23 mouse cellular contexts compared by ENCODE assay signal in the genomic region with DNA sequence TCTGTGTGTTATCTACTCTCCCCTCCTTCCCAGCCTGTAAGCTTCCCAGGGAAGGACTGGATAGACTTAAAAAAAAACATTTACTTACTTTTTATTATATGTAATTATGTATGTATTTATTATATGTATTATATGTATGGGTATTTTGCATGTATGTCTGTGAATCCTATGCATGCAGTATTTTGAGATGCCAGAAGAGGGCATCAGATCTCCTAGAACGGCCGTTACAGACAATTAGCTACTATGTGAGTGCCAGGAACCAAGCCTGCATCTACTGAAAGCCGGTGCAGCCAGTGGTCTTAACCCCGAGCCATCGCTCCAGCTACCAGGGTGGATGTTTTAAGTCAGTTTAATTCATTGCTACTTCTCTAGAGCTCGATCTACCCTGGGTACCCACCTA. TPM values are rescaled to one million over a fixed set of nuclear protein-coding genes. Genes with fewer than 3 reads are reported as not detected.
DNase-seq lines count a peak whose midpoint lies in the region; ATAC-seq and TF ChIP-seq lines count a peak whose summit lies in the region.
"Had no signal": no experiment of that assay in that cellular context is flagged by ENCODE, and none has a peak within 500 bp of the region (broad histone marks: within the 10 kb centered on the region; RNA-seq: fewer than 3 reads in every experiment).

No protein-coding gene starts in this region.

- TF ChIP-seq CTCF in forebrain, postnatal 0 days (IDR thresholded peaks at IDR 0.05; ENCODE audit: low read depth) = peak; percentile 23; the same call in 1 of the 2 replicates
- TF ChIP-seq CTCF in left cerebral cortex, adult 2 months (IDR thresholded peaks at IDR 0.05) = peak; percentile 35

- H3K27me3 ChIP-seq in forebrain, postnatal 0 days (ENCODE audit: insufficient read depth, low read length) = no peaks in the 10 kb centered on the region
- H3K27me3 ChIP-seq in forebrain, embryonic 16.5 days (replicated peaks; ENCODE audit: control insufficient read depth, insufficient read depth, low read length) = no peaks in the 10 kb centered on the region
- no peaks in the 10 kb centered on the region for H3K27me3 ChIP-seq in kidney, embryonic 15.5 days
- H3K27me3 ChIP-seq: heart, embryonic 13.5 days; hindbrain, embryonic 15.5 days; lung, embryonic 15.5 days had no signal

- 95% methylated on average over 6 of the region's 6 CpGs for WGBS in forebrain, postnatal 0 days
- 91% methylated on average over 6 of the region's 6 CpGs for WGBS in forebrain, embryonic 16.5 days
- WGBS in kidney, embryonic 15.5 days = 88% methylated on average over 6 of the region's 6 CpGs

- peaks cover 20% of the 10 kb centered on the region for H3K36me3 ChIP-seq in forebrain, postnatal 0 days (ENCODE audit: insufficient read depth)
- H3K36me3 ChIP-seq in forebrain, embryonic 16.5 days (ENCODE audit: control insufficient read depth, insufficient read depth) = peaks cover 14% of the 10 kb centered on the region
- peaks cover 21% of the 10 kb centered on the region for H3K36me3 ChIP-seq in kidney, embryonic 15.5 days

- H3K4me2 ChIP-seq in forebrain, postnatal 0 days (ENCODE audit: low read depth) = no peak overlapping the region
- H3K4me2 ChIP-seq in forebrain, embryonic 16.5 days (ENCODE audit: low read length) = no peak overlapping the region
- no peak overlapping the region for H3K4me2 ChIP-seq in kidney, embryonic 15.5 days
- H3K4me2 ChIP-seq: heart, embryonic 13.5 days; hindbrain, embryonic 15.5 days; lung, embryonic 15.5 days had no signal

- intact Hi-C loops in left cerebral cortex, adult 2 months (cut with DNase I) = no loop called here
- intact Hi-C loops in left cerebral cortex, postnatal 4 days (cut with DNase I) = no loop called here

- ATAC-seq in forebrain, postnatal 0 days = no peak
- no peak for ATAC-seq in forebrain, embryonic 16.5 days
- no peak for ATAC-seq in kidney, embryonic 15.5 days (replicated peaks; ENCODE audit: low FRiP score)

- H3K27ac ChIP-seq in forebrain, postnatal 0 days (ENCODE audit: low read depth, low read length) = no peak overlapping the region
- no peak overlapping the region for H3K27ac ChIP-seq in forebrain, embryonic 16.5 days (ENCODE audit: low read length)
- no peak overlapping the region for H3K27ac ChIP-seq in left cerebral cortex, adult 2 months
- H3K27ac ChIP-seq in kidney, embryonic 15.5 days = no peak overlapping the region
- H3K27ac ChIP-seq: forebrain, embryonic 10.5 days; heart, embryonic 13.5 days; hindbrain, embryonic 15.5 days; lung, embryonic 15.5 days; macrophage; midbrain, embryonic 10.5 days had no signal

- H3K4me1 ChIP-seq in forebrain, postnatal 0 days (ENCODE audit: insufficient read depth) = peaks cover 11% of the 10 kb centered on the region
- H3K4me1 ChIP-seq in forebrain, embryonic 16.5 days (replicated peaks; ENCODE audit: control insufficient read depth, insufficient read depth, low read length) = peaks cover 19% of the 10 kb centered on the region
- peaks cover 18% of the 10 kb centered on the region for H3K4me1 ChIP-seq in kidney, embryonic 15.5 days

- H3K9ac ChIP-seq in forebrain, postnatal 0 days = no peak overlapping the region
- H3K9ac ChIP-seq in forebrain, embryonic 16.5 days (replicated peaks; ENCODE audit: low read depth, low read length) = no peak overlapping the region
- no peak overlapping the region for H3K9ac ChIP-seq in kidney, embryonic 15.5 days
- H3K9ac ChIP-seq: heart, embryonic 13.5 days; hindbrain, embryonic 15.5 days; lung, embryonic 15.5 days had no signal

- no peak for DNase-seq in forebrain, postnatal 0 days
- no peak for DNase-seq in left cerebral cortex, adult 2 months (ENCODE audit: extremely low spot score in 1 of 2, low spot score in 2 of 2)
- no peak for DNase-seq in left cerebral cortex, adult 18-20 months (ENCODE audit: low spot score in 2 of 2)
- DNase-seq in 416B (ENCODE audit: low read depth) (peak; percentile 28), R1 (ENCODE audit: low read depth, low spot score) (peak; percentile 45)
- no peak for DNase-seq in left cerebral cortex, postnatal 4 days
- DNase-seq: adrenal gland, adult 2 months; B cell, adult 2 months; cerebellum, adult 8-10 months; heart, adult 11 months; heart, postnatal 36 days; kidney, adult 11 months; kidney, postnatal 36 days; retina, postnatal 1 day; thymus, postnatal 36 days had no signal

- no peak overlapping the region for H3K4me3 ChIP-seq in forebrain, postnatal 0 days (ENCODE audit: low read depth, low read length)
- H3K4me3 ChIP-seq in forebrain, embryonic 16.5 days (replicated peaks; ENCODE audit: low read length) = no peak overlapping the region
- H3K4me3 ChIP-seq in left cerebral cortex, adult 2 months = no peak overlapping the region
- no peak overlapping the region for H3K4me3 ChIP-seq in kidney, embryonic 15.5 days (replicated peaks)
- H3K4me3 ChIP-seq: forebrain, embryonic 10.5 days; heart, embryonic 13.5 days; hindbrain, embryonic 15.5 days; lung, embryonic 15.5 days; midbrain, embryonic 10.5 days had no signal

- H3K9me3 ChIP-seq in forebrain, postnatal 0 days (ENCODE audit: low read length) = no peaks in the 10 kb centered on the region
- no peaks in the 10 kb centered on the region for H3K9me3 ChIP-seq in forebrain, embryonic 16.5 days (ENCODE audit: control insufficient read depth, low read length)
- H3K9me3 ChIP-seq in kidney, embryonic 15.5 days (replicated peaks) = no peaks in the 10 kb centered on the region
- H3K9me3 ChIP-seq: forebrain, embryonic 10.5 days; hindbrain, embryonic 15.5 days; lung, embryonic 15.5 days; midbrain, embryonic 10.5 days had no signal

RNA-seq across cellular contexts. Expression of gene Atp6v0e, which starts 18.2 kb away (rescaled TPM):
- 60.2 and 71.9 TPM in 2 replicates for total RNA-seq in forebrain, postnatal 0 days (2014; rRNA removed)
- polyA plus RNA-seq in forebrain, postnatal 0 days (2015; fragmentation: Nextera tagmentation; extraction: Ambion mirVana) = 106 and 139 TPM in 2 replicates
- polyA plus RNA-seq in forebrain, embryonic 16.5 days (2015; fragmentation: Nextera tagmentation; extraction: Ambion mirVana) = 129 and 146 TPM in 2 replicates
- 10 to 100 TPM; 39.2 to 44.6 TPM for total RNA-seq in left cerebral cortex, adult 2 months (2021)
- total RNA-seq in left cerebral cortex, adult 18-20 months (2021) = 10 to 100 TPM; 41.2 to 43.6 TPM
- 10 to 100 TPM; 29.4 to 31.3 TPM for total RNA-seq in left cerebral cortex, postnatal 4 days (2021)
- polyA plus RNA-seq in kidney, embryonic 15.5 days (2015; fragmentation: Nextera tagmentation; extraction: Ambion mirVana) = 211 and 224 TPM in 2 replicates

RNA-seq across cellular contexts. Expression of gene Crebrf, which starts 34.2 kb away (rescaled TPM):
- total RNA-seq in forebrain, postnatal 0 days (2014; rRNA removed) = 26.0 and 31.4 TPM in 2 replicates
- 7.2 and 11.0 TPM in 2 replicates for polyA plus RNA-seq in forebrain, postnatal 0 days (2015; fragmentation: Nextera tagmentation; extraction: Ambion mirVana)
- polyA plus RNA-seq in forebrain, embryonic 16.5 days (2015; fragmentation: Nextera tagmentation; extraction: Ambion mirVana) = 11.9 and 14.5 TPM in 2 replicates
- total RNA-seq in left cerebral cortex, adult 2 months (2021) = 100 to 1,000 TPM; 150 TPM
- total RNA-seq in left cerebral cortex, adult 18-20 months (2021) = 100 to 1,000 TPM; 183 to 191 TPM
- total RNA-seq in left cerebral cortex, postnatal 4 days (2021) = 10 to 100 TPM; 25.8 to 26.5 TPM
- 7.0 and 9.0 TPM in 2 replicates for polyA plus RNA-seq in kidney, embryonic 15.5 days (2015; fragmentation: Nextera tagmentation; extraction: Ambion mirVana)

Comparison
In these comparisons a context has a peak if more than half of its experiments do, and no peak if none do; other contexts are left out.
1. DNase-seq: peak in 416B (single experiment) and R1 (single experiment); none in forebrain, postnatal 0 days (single experiment), left cerebral cortex, adult 2 months (0 of 2), left cerebral cortex, adult 18-20 months (0 of 2) and left cerebral cortex, postnatal 4 days (single experiment).